Mouse (Mus musculus) kidney, embryonic 15.5 days (tissue): ENCODE measurements around the gene Rbfox1. TPM values are rescaled to one million over a fixed set of nuclear protein-coding genes. Genes with fewer than 3 reads are reported as not detected.

Source experiments
- ATAC-seq: fragments of 200-750 bp; cut with Nextera tagmentation; replicated peaks from 2 replicates; pipeline ENCODE4 v1.8.0; 2017; ENCODE audit warnings: moderate TSS enrichment; ENCODE audit not compliant: low FRiP score
- H3K27ac ChIP-seq: fragments of 300-500 bp; sonication (generic); 2 replicates; pipeline ENCODE4 v1.5.1; 2015; ENCODE audit warnings: mild to moderate bottlenecking, inconsistent platforms
- H3K27me3 ChIP-seq: fragments of 300-500 bp; sonication (generic); 2 replicates; pipeline ENCODE4 v1.6.1; 2015; ENCODE audit warnings: inconsistent platforms
- H3K36me3 ChIP-seq: fragments of 300-500 bp; sonication (generic); 2 replicates; pipeline ENCODE4 v1.6.1; 2015; ENCODE audit warnings: inconsistent platforms
- H3K4me1 ChIP-seq: fragments of 300-500 bp; sonication (generic); 2 replicates; pipeline ENCODE4 v1.6.1; 2015; ENCODE audit warnings: inconsistent platforms
- H3K4me2 ChIP-seq: fragments of 300-500 bp; sonication (generic); 2 replicates; pipeline ENCODE4 v1.6.1; 2015; ENCODE audit warnings: moderate library complexity, mild to moderate bottlenecking, inconsistent platforms
- H3K4me3 ChIP-seq: fragments of 300-500 bp; sonication (generic); replicated peaks from 2 replicates; pipeline ENCODE4 v1.5.1; 2015; ENCODE audit warnings: mild to moderate bottlenecking, inconsistent platforms
- H3K9ac ChIP-seq: fragments of 300-500 bp; sonication (generic); 2 replicates; pipeline ENCODE4 v1.6.1; 2015; ENCODE audit warnings: mild to moderate bottlenecking, inconsistent platforms
- H3K9me3 ChIP-seq: fragments of 300-500 bp; sonication (generic); replicated peaks from 2 replicates; pipeline ENCODE4 v1.6.1; 2016; ENCODE audit warnings: inconsistent platforms
- WGBS: fragments of 180-500 bp; shearing (Covaris S2); methylation state at CpG from one replicate; pipeline ENCODE4 v1.1.7; 2015; ENCODE audit warnings: mixed read lengths; 5-methylcytosine and 5-hydroxymethylcytosine counted together
- polyA plus RNA-seq: library from polyadenylated mRNA; unstranded; fragments of >200 nt; fragmentation: Nextera tagmentation; extraction: Ambion mirVana; gene quantifications from 2 replicates; pipeline ENCODE4 v1.2.1, GENCODE M21; 2015

Gene Rbfox1
- polyA plus RNA-seq, 1 experiment from 2014 or later: 6.7 TPM

GRCm38 (mm10) chr16:7097071-7097470 is 1211.9 kb downstream of the Rbfox1 start:
- Histone ChIP-seq H3K27me3 (no peaks in the 10 kb centered on the region), H3K4me2 (no peak overlapping the region), H3K36me3 (no peaks in the 10 kb centered on the region), H3K4me3 (no peak overlapping the region), H3K9ac (no peak overlapping the region), H3K27ac (no peak overlapping the region), H3K4me1 (no peaks in the 10 kb centered on the region), H3K9me3 (no peaks in the 10 kb centered on the region)
- ATAC-seq: no peak
- 77% methylated on average over 2 of the region's 2 CpGs for WGBS

- Histone ChIP-seq H3K4me3 (no peak overlapping the region), H3K27me3 (no peaks in the 10 kb centered on the region), H3K4me1 (no peaks in the 10 kb centered on the region), H3K9ac (no peak overlapping the region), H3K4me2 (no peak overlapping the region), H3K27ac (no peak overlapping the region), H3K36me3 (no peaks in the 10 kb centered on the region), H3K9me3 (no peaks in the 10 kb centered on the region)
- ATAC-seq: no peak
- 89% methylated on average over 8 of the region's 8 CpGs for WGBS
Measured at GRCm38 (mm10) chr16:7097951-7098710, 1213.0 kb downstream of the Rbfox1 start.

GRCm38 (mm10) chr16:7099506-7100300 is 1214.5 kb downstream of the Rbfox1 start:
- Histone ChIP-seq H3K4me2 (no peak overlapping the region), H3K27ac (no peak overlapping the region), H3K27me3 (no peaks in the 10 kb centered on the region), H3K4me1 (no peaks in the 10 kb centered on the region), H3K4me3 (no peak overlapping the region), H3K9ac (no peak overlapping the region), H3K9me3 (no peaks in the 10 kb centered on the region), H3K36me3 (no peaks in the 10 kb centered on the region)
- no peak for ATAC-seq
- 61% methylated on average over 11 of the region's 11 CpGs for WGBS

GRCm38 (mm10) chr16:7102486-7102885 is 1217.3 kb downstream of the Rbfox1 start:
- ATAC-seq: no peak
- H3K27ac ChIP-seq: no peak overlapping the region
- no peaks in the 10 kb centered on the region for H3K36me3 ChIP-seq
- no peak overlapping the region for H3K4me3 ChIP-seq
- 72% methylated on average over 1 of the region's 1 CpGs for WGBS
- H3K9me3 ChIP-seq: no peaks in the 10 kb centered on the region
- no peaks in the 10 kb centered on the region for H3K27me3 ChIP-seq
- no peaks in the 10 kb centered on the region for H3K4me1 ChIP-seq
- no peak overlapping the region for H3K9ac ChIP-seq
- no peak overlapping the region for H3K4me2 ChIP-seq

GRCm38 (mm10) chr16:7103301-7103700 is 1218.1 kb downstream of the Rbfox1 start:
- 90% methylated on average over 5 of the region's 5 CpGs for WGBS

GRCm38 (mm10) chr16:7106450-7107015 is 1221.4 kb downstream of the Rbfox1 start:
- ATAC-seq: no peak
- no peaks in the 10 kb centered on the region for H3K9me3 ChIP-seq
- no peaks in the 10 kb centered on the region for H3K36me3 ChIP-seq
- no peak overlapping the region for H3K4me2 ChIP-seq
- WGBS: 95% methylated on average over 5 of the region's 5 CpGs
- no peak overlapping the region for H3K27ac ChIP-seq
- H3K4me1 ChIP-seq: no peaks in the 10 kb centered on the region
- H3K9ac ChIP-seq: no peak overlapping the region
- no peak overlapping the region for H3K4me3 ChIP-seq
- no peaks in the 10 kb centered on the region for H3K27me3 ChIP-seq

More at GRCm38 (mm10) chr16:7103301-7103700, 1218.1 kb downstream of the Rbfox1 start:
- Histone ChIP-seq H3K4me1 (no peaks in the 10 kb centered on the region), H3K36me3 (no peaks in the 10 kb centered on the region), H3K27ac (no peak overlapping the region), H3K27me3 (no peaks in the 10 kb centered on the region), H3K9me3 (no peaks in the 10 kb centered on the region), H3K9ac (no peak overlapping the region), H3K4me2 (no peak overlapping the region), H3K4me3 (no peak overlapping the region)
- ATAC-seq: no peak

- no peaks in the 10 kb centered on the region for H3K27me3 ChIP-seq
- 64% methylated on average over 3 of the region's 3 CpGs for WGBS
- no peaks in the 10 kb centered on the region for H3K36me3 ChIP-seq
- no peak overlapping the region for H3K27ac ChIP-seq
- ATAC-seq: peak; percentile 58
- no peak overlapping the region for H3K9ac ChIP-seq
- H3K9me3 ChIP-seq: no peaks in the 10 kb centered on the region
- no peak overlapping the region for H3K4me3 ChIP-seq
- no peak overlapping the region for H3K4me2 ChIP-seq
- no peaks in the 10 kb centered on the region for H3K4me1 ChIP-seq
Measured at GRCm38 (mm10) chr16:7115945-7116344, 1230.8 kb downstream of the Rbfox1 start.

- no peak overlapping the region for H3K4me3 ChIP-seq
- 91% methylated on average over 5 of the region's 5 CpGs for WGBS
- ATAC-seq: no peak
Measured at GRCm38 (mm10) chr16:7129591-7129990, 1244.4 kb downstream of the Rbfox1 start.

GRCm38 (mm10) chr16:7132434-7132833 is 1247.3 kb downstream of the Rbfox1 start:
- Histone ChIP-seq H3K36me3 (no peaks in the 10 kb centered on the region), H3K4me2 (no peak overlapping the region), H3K27ac (no peak overlapping the region), H3K27me3 (no peaks in the 10 kb centered on the region), H3K9me3 (no peaks in the 10 kb centered on the region), H3K4me1 (no peaks in the 10 kb centered on the region), H3K9ac (no peak overlapping the region), H3K4me3 (no peak overlapping the region)
- no peak for ATAC-seq
- 70% methylated on average over 1 of the region's 1 CpGs for WGBS

More at GRCm38 (mm10) chr16:7129591-7129990, 1244.4 kb downstream of the Rbfox1 start:
- no peak overlapping the region for H3K4me2 ChIP-seq
- H3K9me3 ChIP-seq: no peaks in the 10 kb centered on the region
- no peak overlapping the region for H3K27ac ChIP-seq
- no peaks in the 10 kb centered on the region for H3K4me1 ChIP-seq
- H3K9ac ChIP-seq: no peak overlapping the region
- no peaks in the 10 kb centered on the region for H3K27me3 ChIP-seq
- H3K36me3 ChIP-seq: no peaks in the 10 kb centered on the region

- Histone ChIP-seq H3K4me3 (no peak overlapping the region), H3K4me1 (no peaks in the 10 kb centered on the region), H3K36me3 (no peaks in the 10 kb centered on the region), H3K27me3 (no peaks in the 10 kb centered on the region), H3K4me2 (no peak overlapping the region), H3K27ac (no peak overlapping the region), H3K9ac (no peak overlapping the region), H3K9me3 (no peaks in the 10 kb centered on the region)
- no peak for ATAC-seq
- WGBS: 60% methylated on average over 1 of the region's 1 CpGs
Measured at GRCm38 (mm10) chr16:7136971-7137370, 1251.8 kb downstream of the Rbfox1 start.

GRCm38 (mm10) chr16:7139480-7139879 is 1254.3 kb downstream of the Rbfox1 start:
- Histone ChIP-seq H3K9me3 (no peaks in the 10 kb centered on the region), H3K9ac (no peak overlapping the region), H3K27ac (no peak overlapping the region), H3K4me1 (no peaks in the 10 kb centered on the region), H3K27me3 (no peaks in the 10 kb centered on the region), H3K4me3 (no peak overlapping the region), H3K4me2 (no peak overlapping the region), H3K36me3 (no peaks in the 10 kb centered on the region)
- WGBS: 88% methylated on average over 2 of the region's 2 CpGs
- ATAC-seq: no peak

- Histone ChIP-seq H3K36me3 (no peaks in the 10 kb centered on the region), H3K9ac (no peak overlapping the region), H3K27me3 (no peaks in the 10 kb centered on the region), H3K4me2 (no peak overlapping the region), H3K27ac (no peak overlapping the region), H3K4me3 (no peak overlapping the region), H3K4me1 (peaks cover 7% of the 10 kb centered on the region), H3K9me3 (no peaks in the 10 kb centered on the region)
- WGBS: 55% methylated on average over 8 of the region's 8 CpGs
- ATAC-seq: no peak
Measured at GRCm38 (mm10) chr16:7140909-7141308, 1255.8 kb downstream of the Rbfox1 start.
